Mouse (Mus musculus): Measurements from ENCODE around the gene Tomm22.

The Tomm22 gene

GRCm38 (mm10) chr15:79686046-79686869 is 15.6 kb downstream of the Tomm22 start:
- DNase-seq: no peak

GRCm38 (mm10) chr15:79687175-79687574 is 16.5 kb downstream of the Tomm22 start:
- DNase-seq: no peak

GRCm38 (mm10) chr15:79687646-79688267 is 17.1 kb downstream of the Tomm22 start, which contains the start of gene Josd1:
Gene Josd1, minus strand, starts transcription at chr15:79687919.
- peak; percentile 94 for DNase-seq

GRCm38 (mm10) chr15:79688268-79688956 is 17.8 kb downstream of the Tomm22 start:
- no peak for DNase-seq

GRCm38 (mm10) chr15:79689662-79690425 is 19.2 kb downstream of the Tomm22 start:
- no peak for DNase-seq

- peak; percentile 97 for DNase-seq
These were observed 19.9 kb downstream of the Tomm22 start, which contains the start of gene Gtpbp1 for GRCm38 (mm10) chr15:79690426-79691022. Gene Gtpbp1, plus strand, starts transcription at chr15:79690845.

GRCm38 (mm10) chr15:79691023-79691508 is 20.4 kb downstream of the Tomm22 start:
- DNase-seq: peak; percentile 69

- DNase-seq: no peak
These were observed 21.7 kb downstream of the Tomm22 start for GRCm38 (mm10) chr15:79692334-79692733.

- no peak for DNase-seq
These were observed 23.1 kb downstream of the Tomm22 start for GRCm38 (mm10) chr15:79693740-79694139.

GRCm38 (mm10) chr15:79694512-79694911 is 23.9 kb downstream of the Tomm22 start:
- DNase-seq: no peak

GRCm38 (mm10) chr15:79695516-79695915 is 24.9 kb downstream of the Tomm22 start:
- no peak for DNase-seq

- DNase-seq: no peak
These were observed 25.8 kb downstream of the Tomm22 start for GRCm38 (mm10) chr15:79696508-79696907.

GRCm38 (mm10) chr15:79697011-79697410 is 26.4 kb downstream of the Tomm22 start:
- no peak for DNase-seq

- DNase-seq: no peak
These were observed 27.0 kb downstream of the Tomm22 start for GRCm38 (mm10) chr15:79697558-79698187.

- DNase-seq: no peak
These were observed 36.0 kb downstream of the Tomm22 start for GRCm38 (mm10) chr15:79706603-79707214.

- no peak for DNase-seq
These were observed 37.7 kb downstream of the Tomm22 start for GRCm38 (mm10) chr15:79708229-79708822.

GRCm38 (mm10) chr15:79715646-79716045 is 45.0 kb downstream of the Tomm22 start:
- DNase-seq: no peak

GRCm38 (mm10) chr15:79716710-79717109 is 46.0 kb downstream of the Tomm22 start:
- DNase-seq: no peak

GRCm38 (mm10) chr15:79720267-79720666 is 49.6 kb downstream of the Tomm22 start:
- no peak for DNase-seq

- DNase-seq: no peak
These were observed 50.1 kb downstream of the Tomm22 start for GRCm38 (mm10) chr15:79720796-79721195.
